Mouse (Mus musculus) CH12.LX (cell line): ENCODE data around the gene Vgll3. TPM values are rescaled to one million over a fixed set of nuclear protein-coding genes. Genes with fewer than 3 reads are reported as not detected.

Experiments
- DNase-seq: peaks from one replicate; pipeline ENCODE4 v3.0.0-alpha.2; 2013; ENCODE audit errors: extremely low read depth
- H3K27ac ChIP-seq: 2 replicates; pipeline ENCODE4 v1.5.1; 2012; ENCODE audit warnings: low read depth, mild to moderate bottlenecking, control low read depth, moderate library complexity; ENCODE audit not compliant: insufficient read depth
- H3K27me3 ChIP-seq: replicated peaks from 2 replicates; pipeline ENCODE3; 2012; ENCODE audit warnings: inconsistent platforms
- H3K36me3 ChIP-seq, 2 experiments: replicated peaks in 1 of 2; 2 replicates each; pipeline versions ENCODE3 to v1.6.1; 2012; ENCODE audit warnings: inconsistent platforms in 1 of 2, low read length in 1 of 2, mild to moderate bottlenecking in 1 of 2, mixed read lengths in 1 of 2, moderate library complexity in 1 of 2; ENCODE audit not compliant: control insufficient read depth in 1 of 2, insufficient read depth in 1 of 2
- H3K4me1 ChIP-seq, 2 experiments: 2 replicates each; pipeline ENCODE4 v1.6.1; 2012; ENCODE audit warnings: inconsistent platforms in 1 of 2, moderate library complexity in 1 of 2; ENCODE audit not compliant: insufficient read depth in 2 of 2, control insufficient read depth in 1 of 2
- H3K4me2 ChIP-seq: 2 replicates; pipeline ENCODE4 v1.6.1; 2012; ENCODE audit warnings: low read depth, mild to moderate bottlenecking, control low read depth; ENCODE audit not compliant: poor library complexity, insufficient read depth, severe bottlenecking
- H3K4me3 ChIP-seq, 3 experiments: fragments of 150-350 bp in 1 of 3; sonication (generic) in 1 of 3; replicated peaks in 1 of 3; 2 replicates each; pipeline versions ENCODE3 to v1.5.1; 2011 to 2012; ENCODE audit warnings: low read depth in 2 of 3, low read length in 2 of 3, mild to moderate bottlenecking in 2 of 3, moderate library complexity in 2 of 3, control low read depth in 1 of 3, improper control_type of control experiment in 1 of 3, inconsistent platforms in 1 of 3, mixed read lengths in 1 of 3; ENCODE audit not compliant: poor library complexity in 1 of 3
- H3K79me2 ChIP-seq: replicated peaks from 2 replicates; pipeline ENCODE4 v1.6.1; 2012; ENCODE audit warnings: mild to moderate bottlenecking, moderate library complexity; ENCODE audit not compliant: control insufficient read depth, poor library complexity, insufficient read depth, severe bottlenecking; ENCODE audit errors: extremely low read depth
- H3K9ac ChIP-seq: 2 replicates; pipeline ENCODE4 v1.6.1; 2012; ENCODE audit warnings: low read depth, mild to moderate bottlenecking, control low read depth, moderate library complexity; ENCODE audit not compliant: insufficient read depth
- H3K9me3 ChIP-seq: replicated peaks from 2 replicates; pipeline ENCODE3; 2012; ENCODE audit warnings: low read length, inconsistent platforms, mixed read lengths
- BHLHE40 ChIP-seq: IDR thresholded peaks from 2 replicates; pipeline ENCODE4 v1.6.1; 2011; ENCODE audit warnings: mild to moderate bottlenecking, low read depth, low read length, improper control_type of control experiment
- CHD1 ChIP-seq: IDR thresholded peaks from 2 replicates; pipeline ENCODE4 v1.6.1; 2012; ENCODE audit warnings: low read depth, low read length, improper control_type of control experiment, inconsistent platforms
- CTCF ChIP-seq, 2 experiments: IDR thresholded peaks in 1 of 2; conservative IDR thresholded peaks in 1 of 2; 2 replicates each; pipeline ENCODE4 v1.5.1; 2011 to 2012; ENCODE audit warnings: low read depth in 2 of 2, low read length in 2 of 2, improper control_type of control experiment in 1 of 2, inconsistent platforms in 1 of 2, mild to moderate bottlenecking in 1 of 2, moderate library complexity in 1 of 2
- E2F4 ChIP-seq: IDR thresholded peaks from 2 replicates; pipeline ENCODE4 v1.6.1; 2011; ENCODE audit warnings: low read depth, low read length, improper control_type of control experiment; ENCODE audit not compliant: insufficient replicate concordance
- EP300 ChIP-seq: IDR thresholded peaks from 2 replicates; pipeline ENCODE4 v1.6.1; 2011; ENCODE audit warnings: low read length, improper control_type of control experiment
- ETS1 ChIP-seq: conservative IDR thresholded peaks from 2 replicates; pipeline ENCODE4 v1.6.1; 2012; ENCODE audit warnings: low read depth, mild to moderate bottlenecking, inconsistent platforms, low read length, improper control_type of control experiment, moderate library complexity
- HCFC1 ChIP-seq: IDR thresholded peaks from 2 replicates; pipeline ENCODE4 v1.6.1; 2012; ENCODE audit warnings: low read depth, mild to moderate bottlenecking, inconsistent platforms, low read length, improper control_type of control experiment
- IRF4 ChIP-seq: IDR thresholded peaks from 2 replicates; pipeline ENCODE4 v1.6.1; 2014; ENCODE audit warnings: low read depth, mild to moderate bottlenecking, inconsistent platforms, low read length, improper control_type of control experiment
- JUN ChIP-seq: IDR thresholded peaks from 2 replicates; pipeline ENCODE4 v1.6.1; 2011; ENCODE audit warnings: low read depth, mild to moderate bottlenecking, low read length, improper control_type of control experiment, moderate library complexity; ENCODE audit not compliant: insufficient read depth
- JUND ChIP-seq: conservative IDR thresholded peaks from 2 replicates; pipeline ENCODE4 v1.6.1; 2011; ENCODE audit warnings: low read depth, low read length, improper control_type of control experiment
- KAT2A ChIP-seq: IDR thresholded peaks from 2 replicates; pipeline ENCODE4 v1.6.1; 2012; ENCODE audit warnings: low read length, improper control_type of control experiment, inconsistent platforms; ENCODE audit not compliant: insufficient replicate concordance
- MAX ChIP-seq: IDR thresholded peaks from 2 replicates; pipeline ENCODE4 v1.6.1; 2011; ENCODE audit warnings: low read length, improper control_type of control experiment
- MAZ ChIP-seq: IDR thresholded peaks from 2 replicates; pipeline ENCODE4 v1.6.1; 2012; ENCODE audit warnings: low read depth, mild to moderate bottlenecking, inconsistent platforms, low read length, improper control_type of control experiment, moderate library complexity
- MEF2A ChIP-seq: IDR thresholded peaks from 2 replicates; pipeline ENCODE4 v1.6.1; 2014; ENCODE audit warnings: low read depth, mild to moderate bottlenecking, inconsistent platforms, low read length, improper control_type of control experiment, borderline replicate concordance
- MXI1 ChIP-seq: IDR thresholded peaks from 2 replicates; pipeline ENCODE4 v1.6.1; 2011; ENCODE audit warnings: mild to moderate bottlenecking, low read depth, low read length, improper control_type of control experiment
- POLR2A ChIP-seq: IDR thresholded peaks from 2 replicates; pipeline ENCODE4 v1.6.1; 2011; ENCODE audit warnings: low read depth, mild to moderate bottlenecking, improper control_type of control experiment, low read length
- POLR2AphosphoS2 ChIP-seq: IDR thresholded peaks from 2 replicates; pipeline ENCODE4 v1.6.1; 2011; ENCODE audit warnings: low read depth, low read length, improper control_type of control experiment
- RAD21 ChIP-seq: IDR thresholded peaks from 2 replicates; pipeline ENCODE4 v1.6.1; 2011; ENCODE audit warnings: low read depth, mild to moderate bottlenecking, low read length, improper control_type of control experiment, moderate library complexity
- SIN3A ChIP-seq: IDR thresholded peaks from 2 replicates; pipeline ENCODE4 v1.6.1; 2012; ENCODE audit warnings: low read length, improper control_type of control experiment, inconsistent platforms
- SMC3 ChIP-seq: IDR thresholded peaks from 2 replicates; pipeline ENCODE4 v1.6.1; 2011; ENCODE audit warnings: low read depth, low read length, improper control_type of control experiment
- UBTF ChIP-seq: IDR thresholded peaks from 2 replicates; pipeline ENCODE4 v1.6.1; 2012; ENCODE audit warnings: low read depth, mild to moderate bottlenecking, inconsistent platforms, low read length, improper control_type of control experiment, moderate library complexity
- USF1 ChIP-seq: IDR thresholded peaks from 2 replicates; pipeline ENCODE4 v1.6.1; 2014; ENCODE audit warnings: low read depth, mild to moderate bottlenecking, inconsistent platforms, low read length, improper control_type of control experiment
- ZC3H11A ChIP-seq: IDR thresholded peaks from 2 replicates; pipeline ENCODE4 v1.6.1; 2012; ENCODE audit warnings: low read depth, mild to moderate bottlenecking, inconsistent platforms, low read length, improper control_type of control experiment
- ZKSCAN1 ChIP-seq: IDR thresholded peaks from 2 replicates; pipeline ENCODE4 v1.6.1; 2012; ENCODE audit warnings: low read depth, inconsistent platforms, low read length, improper control_type of control experiment, borderline replicate concordance
- ZMIZ1 ChIP-seq: IDR thresholded peaks from 2 replicates; pipeline ENCODE4 v1.6.1; 2012; ENCODE audit warnings: low read depth, mild to moderate bottlenecking, inconsistent platforms, low read length, improper control_type of control experiment
- ZNF384 ChIP-seq: IDR thresholded peaks from 2 replicates; pipeline ENCODE4 v1.6.1; 2012; ENCODE audit warnings: low read depth, low read length, improper control_type of control experiment, inconsistent platforms
- dilution Hi-C: fragments of 300-500 bp; cut with MboI; formaldehyde crosslinking; loops from 2 replicates; pipeline ENCODE4 v1.14.3; 2020; ENCODE audit warnings: low sequenced_read_pairs; ENCODE audit not compliant: extremely low pct_unique_long_range_greater_than_20kb, extremely low pct_ligation_motif_present
- in situ Hi-C: fragments of 300-500 bp; cut with MboI; formaldehyde crosslinking; loops from 3 replicates; pipeline ENCODE4 v1.14.3; 2019; ENCODE audit warnings: low sequenced_read_pairs, low pct_ligation_motif_present, low pct_unique_long_range_greater_than_20kb, mixed read lengths
- polyA plus RNA-seq: library from polyadenylated mRNA; unstranded; fragments of >175 nt; gene quantifications from 2 replicates; pipeline ENCODE4 v1.2.1, GENCODE M21; 2012; ENCODE audit warnings: low read depth; ENCODE audit not compliant: insufficient read length
- total RNA-seq, 2 experiments: library from RNA; depleted of rRNA; stranded (reverse); fragments of 300-350 nt in 1 of 2; fragments of >200 nt in 1 of 2; gene quantifications; 2 replicates each; pipeline ENCODE4 v1.2.3; 2012 to 2014

Vgll3 gene
- total and polyA plus RNA-seq, 3 experiments: not detected

DNA sequence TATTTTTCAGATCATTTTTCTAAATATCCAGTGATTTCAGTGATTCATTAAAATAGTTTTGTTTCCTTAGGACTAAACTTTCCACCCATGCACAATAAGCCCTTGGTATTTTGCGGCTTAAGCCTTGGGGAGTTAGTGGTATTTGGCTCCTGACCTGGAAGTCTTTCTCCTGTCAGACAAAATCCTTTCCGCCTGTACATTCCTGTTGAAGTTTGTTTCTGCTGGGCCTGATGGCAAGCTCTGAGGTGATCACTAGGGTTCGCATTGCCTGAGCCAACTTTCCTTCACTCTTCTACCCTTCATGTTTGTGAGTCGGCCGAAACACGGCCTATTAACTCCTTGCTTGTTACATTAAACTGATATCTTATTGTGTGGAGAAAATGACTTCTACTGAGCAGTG lies 8.7 kb downstream of the Vgll3 start:
- no peaks in the 10 kb centered on the region for H3K4me1 ChIP-seq
- no peak overlapping the region for H3K9ac ChIP-seq
- H3K27me3 ChIP-seq: no peaks in the 10 kb centered on the region
- in situ Hi-C loops: no loop called here
- dilution Hi-C loops: no loop called here
- DNase-seq: no peak
- H3K4me2 ChIP-seq: no peak overlapping the region
- TF ChIP-seq JUND (no peak), CHD1 (no peak), ETS1 (no peak)
- H3K36me3 ChIP-seq: no peaks in the 10 kb centered on the region
- H3K79me2 ChIP-seq: no peaks in the 10 kb centered on the region
- peaks cover 45% of the 10 kb centered on the region for H3K9me3 ChIP-seq
- H3K27ac ChIP-seq: no peak overlapping the region
- no peak overlapping the region for H3K4me3 ChIP-seq

DNA sequence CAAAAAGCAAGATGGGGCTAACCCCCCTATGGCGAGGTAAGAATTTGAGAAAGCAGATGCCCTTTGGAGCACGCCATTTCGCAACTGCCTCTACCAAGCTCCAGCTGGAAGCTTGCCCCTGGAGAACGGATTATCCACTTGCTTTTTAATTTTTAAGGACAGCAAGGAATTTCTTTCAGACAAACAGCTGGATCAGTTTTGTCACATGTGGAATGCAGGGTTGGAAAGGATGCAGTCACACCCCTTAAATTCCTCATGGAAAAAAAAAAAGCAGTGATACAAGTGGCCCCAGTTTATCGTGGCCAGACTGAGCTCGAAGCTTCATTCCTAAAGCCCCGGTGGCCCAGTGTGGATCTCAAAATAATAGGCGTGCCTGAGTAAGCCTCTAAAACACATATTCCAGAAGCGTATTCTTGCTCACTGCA lies 13.1 kb downstream of the Vgll3 start:
- Histone ChIP-seq H3K9me3 (peaks cover 53% of the 10 kb centered on the region), H3K4me1 (no peaks in the 10 kb centered on the region), H3K27ac (no peak overlapping the region), H3K36me3 (no peaks in the 10 kb centered on the region), H3K4me3 (no peak overlapping the region), H3K9ac (no peak overlapping the region), H3K79me2 (no peaks in the 10 kb centered on the region), H3K27me3 (no peaks in the 10 kb centered on the region), H3K4me2 (no peak overlapping the region)
- TF ChIP-seq JUN (no peak), IRF4 (no peak), HCFC1 (no peak), KAT2A (no peak), MAX (no peak), SIN3A (no peak), CTCF (conservative IDR thresholded peaks at IDR 0.05 in 1 of 2, IDR thresholded peaks at IDR 0.05 in 1 of 2; ENCODE audit: low read depth in 2 of 2, low read length in 2 of 2) (no peak), ZNF384 (no peak), MXI1 (no peak), POLR2A (no peak), SMC3 (no peak), UBTF (no peak), CHD1 (no peak), RAD21 (no peak)
- dilution Hi-C loops: no loop called here
- DNase-seq: no peak
- in situ Hi-C loops: no loop called here

DNA sequence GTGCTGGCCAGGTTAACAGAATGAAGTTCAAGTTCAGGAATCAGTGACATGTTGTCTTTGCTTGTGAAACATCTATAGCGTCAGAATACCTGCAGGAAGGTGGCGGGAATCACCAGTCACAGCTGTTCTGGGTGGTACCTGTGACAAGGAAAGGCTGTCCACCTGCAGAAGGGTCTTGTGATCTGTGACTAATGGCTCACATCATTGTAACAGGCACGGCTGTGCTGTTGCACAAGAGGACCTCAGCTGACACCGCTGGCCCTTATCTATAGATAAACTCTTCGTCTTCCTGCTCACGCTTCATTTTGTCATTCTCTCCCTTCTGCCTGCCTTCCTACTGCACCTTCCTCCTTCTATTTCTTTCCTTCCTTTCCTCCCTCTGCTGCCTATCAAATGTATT lies 14.0 kb downstream of the Vgll3 start:
- Histone ChIP-seq H3K4me3 (no peak overlapping the region), H3K4me2 (no peak overlapping the region), H3K27ac (no peak overlapping the region), H3K36me3 (no peaks in the 10 kb centered on the region), H3K4me1 (no peaks in the 10 kb centered on the region), H3K27me3 (no peaks in the 10 kb centered on the region), H3K79me2 (no peaks in the 10 kb centered on the region), H3K9ac (no peak overlapping the region), H3K9me3 (peaks cover 49% of the 10 kb centered on the region)
- no peak for DNase-seq
- dilution Hi-C loops (no loop called here), in situ Hi-C loops (no loop called here)
- TF ChIP-seq MAX (no peak), UBTF (no peak), ETS1 (no peak), SMC3 (no peak), CTCF (conservative IDR thresholded peaks at IDR 0.05 in 1 of 2, IDR thresholded peaks at IDR 0.05 in 1 of 2; ENCODE audit: low read depth in 2 of 2, low read length in 2 of 2) (no peak), POLR2A (no peak), CHD1 (no peak), E2F4 (no peak), MAZ (no peak), MEF2A (no peak), BHLHE40 (no peak), RAD21 (no peak), ZMIZ1 (no peak), POLR2AphosphoS2 (no peak), ZC3H11A (no peak), ZKSCAN1 (no peak), EP300 (no peak), USF1 (no peak)
